Mouse (Mus musculus) granulocyte monocyte progenitor cell, adult 5-6 weeks (primary cell): ENCODE data around the gene Ssx2ip. TPM values are rescaled to one million over a fixed set of nuclear protein-coding genes. Genes with fewer than 3 reads are reported as not detected.

Experiments used
- ATAC-seq: replicated peaks from 2 replicates; pipeline ENCODE4 v1.8.0; 2016; ENCODE audit warnings: mild to moderate bottlenecking, moderate TSS enrichment, inconsistent platforms; ENCODE audit not compliant: poor library complexity, severe bottlenecking
- total RNA-seq, 2 experiments: library from RNA; stranded (forward) in 1 of 2; stranded (reverse) in 1 of 2; fragments of 200-712, 200-1000 nt in 1 of 2; fragments of >200 nt in 1 of 2; fragmentation: Nextera tagmentation in 1 of 2; gene quantifications; 2 replicates each; pipeline ENCODE4 v1.2.3; 2014 to 2017

The Ssx2ip gene
- total RNA-seq, 2 experiments from 2014 or later = 7.6 to 17.7 TPM

- peak; percentile 37 for ATAC-seq
Observed at GRCm38 (mm10) chr3:146433063-146433462, 28.6 kb downstream of the Ssx2ip start.

GRCm38 (mm10) chr3:146433681-146434350 is 29.4 kb downstream of the Ssx2ip start:
- no peak for ATAC-seq

- ATAC-seq = no peak
Observed at GRCm38 (mm10) chr3:146434686-146435085, 30.2 kb downstream of the Ssx2ip start.

GRCm38 (mm10) chr3:146435533-146435932 is 31.1 kb downstream of the Ssx2ip start:
- ATAC-seq = no peak

- ATAC-seq = no peak
Observed at GRCm38 (mm10) chr3:146436114-146436513, 31.7 kb downstream of the Ssx2ip start.

- ATAC-seq = no peak
Observed at GRCm38 (mm10) chr3:146440011-146440410, 35.6 kb downstream of the Ssx2ip start.

- ATAC-seq = no peak
Observed at GRCm38 (mm10) chr3:146440422-146440821, 36.0 kb downstream of the Ssx2ip start.

GRCm38 (mm10) chr3:146442484-146442883 is 38.0 kb downstream of the Ssx2ip start:
- ATAC-seq = no peak

GRCm38 (mm10) chr3:146442936-146443335 is 38.5 kb downstream of the Ssx2ip start:
- ATAC-seq = no peak

- no peak for ATAC-seq
Observed at GRCm38 (mm10) chr3:146443380-146443779, 38.9 kb downstream of the Ssx2ip start.

GRCm38 (mm10) chr3:146444880-146445279 is 40.4 kb downstream of the Ssx2ip start:
- ATAC-seq = peak; percentile 66

- ATAC-seq = no peak
Observed at GRCm38 (mm10) chr3:146447156-146447555, 42.7 kb downstream of the Ssx2ip start.

- ATAC-seq = no peak
Observed at GRCm38 (mm10) chr3:146447598-146447997, 43.2 kb downstream of the Ssx2ip start.

- no peak for ATAC-seq
Observed at GRCm38 (mm10) chr3:146448372-146448771, 43.9 kb downstream of the Ssx2ip start.

GRCm38 (mm10) chr3:146448969-146449368 is 44.5 kb downstream of the Ssx2ip start:
- ATAC-seq = no peak

GRCm38 (mm10) chr3:146449745-146450250 is 45.4 kb downstream of the Ssx2ip start, which contains the start of gene Ctbs:
TSS of gene Ctbs (plus strand) at chr3:146449795.
- ATAC-seq = no peak

- peak; percentile 90 for ATAC-seq
Observed at GRCm38 (mm10) chr3:146450371-146450841, 46.0 kb downstream of the Ssx2ip start.

GRCm38 (mm10) chr3:146451375-146451774 is 46.9 kb downstream of the Ssx2ip start:
- ATAC-seq = peak; percentile 13

- no peak for ATAC-seq
Observed at GRCm38 (mm10) chr3:146462939-146463338, 58.5 kb downstream of the Ssx2ip start.

GRCm38 (mm10) chr3:146469226-146469625 is 64.8 kb downstream of the Ssx2ip start:
- ATAC-seq = no peak

GRCm38 (mm10) chr3:146472657-146473056 is 68.2 kb downstream of the Ssx2ip start:
- no peak for ATAC-seq

GRCm38 (mm10) chr3:146473741-146474140 is 69.3 kb downstream of the Ssx2ip start:
- ATAC-seq = no peak
